Mouse (Mus musculus): ENCODE data around the gene Npc1l1. TPM values are rescaled to one million over a fixed set of nuclear protein-coding genes. Genes with fewer than 3 reads are reported as not detected.

Gene Npc1l1
- polyA plus RNA-seq, 1 experiment from 2014 or later = 0.06 TPM

DNA sequence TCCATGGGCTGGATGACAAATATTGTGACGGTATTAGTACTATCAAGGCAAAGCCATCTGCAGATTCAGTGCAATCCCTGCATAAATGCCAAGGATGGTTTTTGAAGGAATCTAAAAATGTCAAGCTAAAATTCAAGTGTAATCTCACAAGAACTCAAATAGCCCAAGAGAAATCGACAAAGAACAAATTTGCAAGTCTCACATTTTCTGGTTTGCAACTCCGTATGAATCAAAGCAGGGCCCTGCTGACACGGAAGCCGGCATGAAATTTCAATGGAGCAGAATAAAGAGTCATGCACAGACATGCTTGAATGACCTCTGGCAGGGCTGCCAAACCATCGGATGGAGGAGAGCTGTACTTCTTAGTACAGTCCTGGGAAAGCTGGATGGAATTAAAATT lies 10.0 kb downstream of the Npc1l1 start:
- H3K9me3 ChIP-seq (ENCODE audit: control insufficient read depth, low read depth, low read length) = no peaks in the 10 kb centered on the region
- 86% methylated on average over 6 of the region's 6 CpGs for WGBS
- H3K27me3 ChIP-seq (ENCODE audit: control insufficient read depth, insufficient read depth, low read length) = no peaks in the 10 kb centered on the region
- no peaks in the 10 kb centered on the region for H3K4me1 ChIP-seq (ENCODE audit: control insufficient read depth, insufficient read depth, low read length)
- H3K9ac ChIP-seq (replicated peaks; ENCODE audit: low read depth, low read length) = no peak overlapping the region
- ATAC-seq (ENCODE audit: insufficient number of reproducible peaks, insufficient read depth, low FRiP score, low read depth) = no peak
- no peak overlapping the region for H3K4me3 ChIP-seq (ENCODE audit: low read depth, low read length)
- H3K4me2 ChIP-seq (replicated peaks; ENCODE audit: low read depth, low read length) = no peak overlapping the region
- H3K27ac ChIP-seq (ENCODE audit: low read length) = no peak overlapping the region
- H3K36me3 ChIP-seq (ENCODE audit: control insufficient read depth, insufficient read depth, low read length) = no peaks in the 10 kb centered on the region

DNA sequence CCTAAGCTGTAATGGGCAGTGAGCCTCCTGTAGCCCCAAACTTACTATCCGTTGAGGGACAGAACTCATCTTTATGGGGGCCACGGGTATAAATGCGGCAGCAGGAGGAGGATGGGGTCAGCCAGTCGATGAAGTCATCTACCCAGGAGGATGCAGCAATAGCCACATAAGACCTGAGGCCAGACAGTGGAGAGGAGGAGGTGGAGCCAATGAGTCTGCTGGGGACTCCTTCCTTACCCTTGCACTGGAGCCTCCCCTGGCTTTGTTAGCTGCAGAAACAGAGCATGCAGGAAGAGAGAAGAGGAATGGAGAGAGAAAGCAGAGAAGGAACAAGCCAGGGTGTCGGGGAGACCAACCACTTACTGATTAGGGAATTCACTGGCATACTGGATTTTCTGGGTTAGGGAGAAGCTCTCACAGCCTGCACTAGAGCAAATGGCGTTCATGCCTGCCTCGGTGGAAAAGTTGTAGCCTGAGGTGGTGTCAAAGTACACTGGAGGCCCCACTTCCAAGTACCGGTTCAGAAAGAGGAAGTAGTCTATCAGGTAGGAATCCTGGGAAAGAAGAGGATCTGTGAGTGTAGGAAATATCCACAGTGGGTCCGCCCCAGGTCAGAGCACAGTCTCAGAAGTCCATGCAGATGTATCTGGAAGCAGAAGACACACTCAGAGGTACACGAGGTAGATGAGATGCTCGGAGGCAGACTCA lies 11.6 kb downstream of the Npc1l1 start:
- no peak for ATAC-seq (ENCODE audit: insufficient number of reproducible peaks, insufficient read depth, low FRiP score, low read depth)
- Histone ChIP-seq H3K9ac (replicated peaks; ENCODE audit: low read depth, low read length) (no peak overlapping the region), H3K4me3 (ENCODE audit: low read depth, low read length) (no peak overlapping the region), H3K36me3 (ENCODE audit: control insufficient read depth, insufficient read depth, low read length) (no peaks in the 10 kb centered on the region), H3K4me1 (ENCODE audit: control insufficient read depth, insufficient read depth, low read length) (no peaks in the 10 kb centered on the region), H3K4me2 (replicated peaks; ENCODE audit: low read depth, low read length) (no peak overlapping the region), H3K27ac (ENCODE audit: low read length) (no peak overlapping the region), H3K9me3 (ENCODE audit: control insufficient read depth, low read depth, low read length) (no peaks in the 10 kb centered on the region), H3K27me3 (ENCODE audit: control insufficient read depth, insufficient read depth, low read length) (no peaks in the 10 kb centered on the region)
- WGBS = 77% methylated on average over 11 of the region's 11 CpGs

DNA sequence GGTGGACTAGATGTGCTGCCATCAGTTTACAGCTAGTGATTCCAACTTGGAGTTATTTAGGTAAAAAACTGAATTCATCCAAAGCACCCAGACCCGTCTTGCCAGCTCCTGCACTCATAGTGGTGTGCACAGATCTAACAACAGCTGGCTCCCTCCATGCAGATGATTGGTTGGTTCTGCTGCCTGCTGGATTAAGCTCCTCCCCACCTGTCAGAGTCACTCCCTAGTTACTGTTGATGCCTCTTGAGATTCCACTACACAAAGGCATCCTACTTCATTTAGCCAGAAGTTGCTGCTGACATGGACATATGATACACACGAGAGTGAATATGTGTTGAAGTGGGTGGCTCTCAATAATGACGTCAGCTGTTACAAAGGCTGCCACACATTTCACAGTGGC lies 13.1 kb downstream of the Npc1l1 start:
- Histone ChIP-seq H3K27ac (ENCODE audit: low read length) (no peak overlapping the region), H3K9me3 (ENCODE audit: control insufficient read depth, low read depth, low read length) (no peaks in the 10 kb centered on the region), H3K9ac (replicated peaks; ENCODE audit: low read depth, low read length) (no peak overlapping the region), H3K4me3 (ENCODE audit: low read depth, low read length) (no peak overlapping the region), H3K4me1 (ENCODE audit: control insufficient read depth, insufficient read depth, low read length) (no peaks in the 10 kb centered on the region), H3K27me3 (ENCODE audit: control insufficient read depth, insufficient read depth, low read length) (no peaks in the 10 kb centered on the region), H3K36me3 (ENCODE audit: control insufficient read depth, insufficient read depth, low read length) (no peaks in the 10 kb centered on the region), H3K4me2 (replicated peaks; ENCODE audit: low read depth, low read length) (no peak overlapping the region)
- WGBS = 43% methylated on average over 3 of the region's 3 CpGs
- no peak for ATAC-seq (ENCODE audit: insufficient number of reproducible peaks, insufficient read depth, low FRiP score, low read depth)

DNA sequence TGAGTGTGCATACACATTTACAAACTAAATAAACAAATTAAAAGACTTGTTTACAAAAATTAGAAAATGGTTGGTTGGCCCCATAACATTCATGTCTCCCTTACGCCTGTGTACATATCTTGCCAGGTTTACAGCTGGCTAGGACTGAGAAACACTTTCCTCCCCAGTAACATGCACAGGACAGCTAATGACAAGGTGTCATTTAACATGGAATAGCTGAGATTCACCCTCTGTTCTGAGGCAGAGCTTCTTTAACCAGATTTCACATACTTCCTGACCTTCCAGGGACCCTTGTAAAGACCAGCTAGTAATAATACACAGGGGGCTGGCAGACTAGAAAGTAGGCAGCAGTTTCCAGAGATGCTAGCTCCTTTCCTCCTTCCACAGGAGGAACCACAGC lies 21.8 kb downstream of the Npc1l1 start:
- Histone ChIP-seq H3K9me3 (ENCODE audit: control insufficient read depth, low read depth, low read length) (no peaks in the 10 kb centered on the region), H3K4me3 (ENCODE audit: low read depth, low read length) (no peak overlapping the region), H3K9ac (replicated peaks; ENCODE audit: low read depth, low read length) (no peak overlapping the region), H3K36me3 (ENCODE audit: control insufficient read depth, insufficient read depth, low read length) (no peaks in the 10 kb centered on the region), H3K4me1 (ENCODE audit: control insufficient read depth, insufficient read depth, low read length) (no peaks in the 10 kb centered on the region), H3K4me2 (replicated peaks; ENCODE audit: low read depth, low read length) (no peak overlapping the region), H3K27me3 (ENCODE audit: control insufficient read depth, insufficient read depth, low read length) (no peaks in the 10 kb centered on the region), H3K27ac (ENCODE audit: low read length) (no peak overlapping the region)
- no peak for ATAC-seq (ENCODE audit: insufficient number of reproducible peaks, insufficient read depth, low FRiP score, low read depth)
- 78% methylated on average over 1 of the region's 1 CpGs for WGBS

DNA sequence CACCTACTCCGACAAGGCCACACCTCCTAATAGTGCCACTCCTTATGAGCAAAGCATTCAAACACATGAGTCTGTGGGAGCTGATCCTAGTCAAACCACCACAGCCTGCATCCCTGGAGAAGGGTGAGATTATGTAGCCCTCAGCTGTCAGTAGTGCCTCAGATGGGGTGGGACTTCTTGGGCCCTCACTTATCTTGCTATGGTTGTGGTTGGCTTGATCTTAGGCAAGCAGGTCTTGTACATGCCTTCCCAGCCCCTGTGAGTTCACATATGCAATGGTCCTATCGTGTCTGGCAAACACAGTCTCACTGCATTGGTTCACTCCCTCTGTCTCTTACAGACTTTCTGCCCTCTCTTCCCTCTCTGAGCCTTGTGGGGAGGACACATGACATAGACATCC lies 22.9 kb downstream of the Npc1l1 start:
- Histone ChIP-seq H3K36me3 (ENCODE audit: control insufficient read depth, insufficient read depth, low read length) (no peaks in the 10 kb centered on the region), H3K4me2 (replicated peaks; ENCODE audit: low read depth, low read length) (no peak overlapping the region), H3K4me3 (ENCODE audit: low read depth, low read length) (no peak overlapping the region), H3K27ac (ENCODE audit: low read length) (no peak overlapping the region), H3K27me3 (ENCODE audit: control insufficient read depth, insufficient read depth, low read length) (no peaks in the 10 kb centered on the region), H3K9ac (replicated peaks; ENCODE audit: low read depth, low read length) (no peak overlapping the region), H3K9me3 (ENCODE audit: control insufficient read depth, low read depth, low read length) (no peaks in the 10 kb centered on the region), H3K4me1 (ENCODE audit: control insufficient read depth, insufficient read depth, low read length) (no peaks in the 10 kb centered on the region)
- 79% methylated on average over 2 of the region's 2 CpGs for WGBS
- ATAC-seq (ENCODE audit: insufficient number of reproducible peaks, insufficient read depth, low FRiP score, low read depth) = no peak

DNA sequence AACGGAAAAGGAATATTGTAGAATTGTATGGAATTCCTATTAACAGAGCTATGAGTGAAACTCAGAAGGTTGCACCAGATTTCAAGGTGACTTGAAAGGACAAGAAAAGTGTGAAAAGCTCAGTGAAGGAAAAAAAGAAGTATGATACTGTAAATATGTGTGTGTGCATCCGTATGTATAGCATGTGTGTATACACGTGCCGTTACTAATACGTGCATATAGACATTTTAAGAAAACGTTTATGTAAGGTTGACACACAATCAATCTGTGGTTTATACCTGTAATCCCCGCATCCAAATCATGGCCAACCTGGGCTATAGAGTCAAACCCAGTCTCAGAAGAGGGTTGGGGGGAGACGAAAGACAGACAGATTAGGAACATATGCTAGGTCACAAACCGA lies 29.4 kb downstream of the Npc1l1 start:
- Histone ChIP-seq H3K9me3 (ENCODE audit: control insufficient read depth, low read depth, low read length) (no peaks in the 10 kb centered on the region), H3K4me2 (replicated peaks; ENCODE audit: low read depth, low read length) (peak overlapping the region; percentile 57), H3K4me3 (ENCODE audit: low read depth, low read length) (peak overlapping the region; percentile 97), H3K27ac (ENCODE audit: low read length) (peak overlapping the region; percentile 95; the same call in 1 of the 2 replicates), H3K27me3 (ENCODE audit: control insufficient read depth, insufficient read depth, low read length) (no peaks in the 10 kb centered on the region), H3K36me3 (ENCODE audit: control insufficient read depth, insufficient read depth, low read length) (no peaks in the 10 kb centered on the region; the same call in 1 of the 2 replicates), H3K4me1 (ENCODE audit: control insufficient read depth, insufficient read depth, low read length) (peaks cover 10% of the 10 kb centered on the region), H3K9ac (replicated peaks; ENCODE audit: low read depth, low read length) (peak overlapping the region; percentile 82; the same call in 1 of the 2 replicates)
- no peak for ATAC-seq (ENCODE audit: insufficient number of reproducible peaks, insufficient read depth, low FRiP score, low read depth)
- WGBS = 23% methylated on average over 9 of the region's 9 CpGs

DNA sequence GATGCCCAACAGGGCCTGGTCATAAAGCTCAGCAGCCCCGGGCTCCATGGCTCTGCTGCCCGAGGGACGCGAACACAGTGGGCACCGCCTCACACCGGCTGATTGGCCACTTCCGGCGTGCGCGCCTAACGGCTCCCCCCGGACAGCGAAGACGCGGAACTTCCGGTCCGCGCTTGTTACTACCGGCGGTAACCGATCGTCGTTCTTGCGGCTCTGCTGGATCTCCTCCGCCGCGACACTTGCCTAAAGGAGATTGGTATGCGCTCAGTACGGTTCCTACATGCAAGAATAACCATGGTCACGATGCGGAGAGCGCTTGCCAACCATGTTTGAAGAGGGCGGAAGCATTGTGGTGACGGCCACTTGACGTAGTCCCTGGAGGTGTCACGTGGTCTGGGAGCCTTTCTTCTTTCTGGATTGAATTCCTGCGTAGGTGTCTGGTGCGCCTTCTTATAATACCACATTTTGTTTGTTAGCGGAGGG lies 29.8 kb downstream of the Npc1l1 start, which contains the start of gene Nudcd3:
Nudcd3 (minus strand) TSS at position 329 of the 483 bp plus-strand sequence.
- ATAC-seq (ENCODE audit: insufficient number of reproducible peaks, insufficient read depth, low FRiP score, low read depth) = peak; percentile 96
- H3K9me3 ChIP-seq (ENCODE audit: control insufficient read depth, low read depth, low read length) = no peaks in the 10 kb centered on the region
- peak within 1 kb of the TSS; percentile 95 for H3K27ac ChIP-seq (ENCODE audit: low read length)
- under 1% methylated on average over 39 of the region's 39 CpGs for WGBS
- peak within 1 kb of the TSS; percentile 82 for H3K9ac ChIP-seq (replicated peaks; ENCODE audit: low read depth, low read length)
- peak within 1 kb of the TSS; percentile 97 for H3K4me3 ChIP-seq (ENCODE audit: low read depth, low read length)
- no peaks in the 10 kb centered on the region for H3K27me3 ChIP-seq (ENCODE audit: control insufficient read depth, insufficient read depth, low read length)
- H3K4me2 ChIP-seq (replicated peaks; ENCODE audit: low read depth, low read length) = peak within 1 kb of the TSS; percentile 57
- H3K4me1 ChIP-seq (ENCODE audit: control insufficient read depth, insufficient read depth, low read length) = peaks cover 10% of the 10 kb centered on the region
- no peaks in the 10 kb centered on the region; the same call in 1 of the 2 replicates for H3K36me3 ChIP-seq (ENCODE audit: control insufficient read depth, insufficient read depth, low read length)

DNA sequence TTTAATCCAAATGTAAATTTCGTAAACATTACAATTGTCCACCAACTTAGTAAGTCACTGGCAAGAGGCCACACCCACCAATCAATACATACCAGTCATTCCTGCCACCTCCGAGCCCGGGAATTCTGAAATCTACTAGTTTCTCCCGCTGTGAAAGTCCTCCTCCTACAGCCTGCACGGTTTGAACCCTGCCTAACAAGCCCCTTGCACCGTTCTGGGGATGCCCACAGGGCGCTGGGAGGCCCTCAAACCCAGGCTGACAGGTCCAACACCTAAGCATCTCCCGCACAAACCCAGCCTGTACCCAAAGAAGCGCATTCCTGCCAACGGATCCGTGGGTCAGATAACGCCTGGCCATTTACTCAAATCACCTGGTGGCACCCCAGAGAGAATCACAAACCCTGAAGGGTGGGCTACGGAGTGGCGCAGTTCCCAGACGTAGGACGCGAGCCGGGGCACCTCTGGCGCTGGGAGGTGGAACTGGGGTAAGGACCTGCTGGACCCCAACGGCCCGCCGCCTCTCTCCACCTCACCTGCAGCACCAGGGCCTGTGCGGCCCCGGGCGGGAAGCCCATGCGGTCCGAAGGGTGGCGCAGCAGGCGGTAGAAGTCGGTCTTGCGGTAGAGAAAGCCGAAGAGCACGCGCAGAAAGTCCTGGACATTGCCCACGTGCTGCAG lies 30.4 kb downstream of the Npc1l1 start, which contains the start of gene A730071L15Rik:
A730071L15Rik (plus strand) TSS at position 620 of the 677 bp plus-strand sequence.
- Histone ChIP-seq H3K4me1 (ENCODE audit: control insufficient read depth, insufficient read depth, low read length) (peaks cover 10% of the 10 kb centered on the region), H3K9me3 (ENCODE audit: control insufficient read depth, low read depth, low read length) (no peaks in the 10 kb centered on the region), H3K9ac (replicated peaks; ENCODE audit: low read depth, low read length) (peak within 1 kb of the TSS; percentile 82), H3K4me3 (ENCODE audit: low read depth, low read length) (peak within 1 kb of the TSS; percentile 97), H3K36me3 (ENCODE audit: control insufficient read depth, insufficient read depth, low read length) (no peaks in the 10 kb centered on the region; the same call in 1 of the 2 replicates), H3K4me2 (replicated peaks; ENCODE audit: low read depth, low read length) (peak within 1 kb of the TSS; percentile 57), H3K27ac (ENCODE audit: low read length) (peak within 1 kb of the TSS; percentile 95), H3K27me3 (ENCODE audit: control insufficient read depth, insufficient read depth, low read length) (no peaks in the 10 kb centered on the region)
- ATAC-seq (ENCODE audit: insufficient number of reproducible peaks, insufficient read depth, low FRiP score, low read depth) = peak; percentile 75
- under 1% methylated on average over 35 of the region's 35 CpGs for WGBS
